Mouse (Mus musculus) kidney, adult 2 months (tissue): ENCODE data around the gene Gm10638.

Experiments
- CTCF ChIP-seq: fragments of 200-500 bp; conservative IDR thresholded peaks from 2 replicates; pipeline ENCODE4 v1.5.1; 2011; ENCODE audit warnings: low read depth, mild to moderate bottlenecking, control low read depth, low read length, moderate library complexity, mixed read lengths; ENCODE audit not compliant: insufficient read depth, insufficient read length
- POLR2A ChIP-seq: fragments of 200-500 bp; IDR thresholded peaks from one replicate; pipeline ENCODE4 v1.6.1; 2011; ENCODE audit warnings: low read depth, low read length, control low read depth

- no peak for TF ChIP-seq POLR2A
- TF ChIP-seq CTCF, result no peak
Measured at GRCm38 (mm10) chr8:86721490-86721889, 24.0 kb upstream of the Gm10638 start.
